Mouse (Mus musculus) ES-E14 (cell line): ENCODE measurements around the gene Psmd5.

ENCODE experiments used
- CHD2 ChIP-seq: IDR thresholded peaks from 2 replicates; pipeline ENCODE4 v1.6.1; 2014; ENCODE audit warnings: mild to moderate bottlenecking, low read depth, low read length, inconsistent platforms
- HCFC1 ChIP-seq: IDR thresholded peaks from 2 replicates; pipeline ENCODE4 v1.6.1; 2012; ENCODE audit warnings: low read length, inconsistent platforms, borderline replicate concordance; ENCODE audit not compliant: insufficient read depth
- MAFK ChIP-seq: IDR thresholded peaks from 2 replicates; pipeline ENCODE4 v1.6.1; 2014; ENCODE audit warnings: mild to moderate bottlenecking, low read depth, low read length, inconsistent platforms; ENCODE audit not compliant: insufficient read depth
- ZC3H11A ChIP-seq: IDR thresholded peaks from 2 replicates; pipeline ENCODE4 v1.6.1; 2012; ENCODE audit warnings: low read depth, mild to moderate bottlenecking, inconsistent platforms, low read length, borderline replicate concordance
- ZNF384 ChIP-seq: IDR thresholded peaks from 2 replicates; pipeline ENCODE4 v1.6.1; 2012; ENCODE audit warnings: low read depth, low read length, inconsistent platforms

GRCm38 (mm10) chr2:34827591-34827990 lies 47.2 kb downstream of the Psmd5 start:
- TF ChIP-seq HCFC1 (no peak), ZC3H11A (no peak), ZNF384 (no peak), MAFK (no peak), CHD2 (no peak)
